Mouse (Mus musculus) MEL (cell line): Measurements from ENCODE around the gene Nudt13. TPM values are rescaled to one million over a fixed set of nuclear protein-coding genes. Genes with fewer than 3 reads are reported as not detected.

Experiments
- DNase-seq: peaks from one replicate; pipeline ENCODE4 v3.0.0; 2011; ENCODE audit warnings: low read depth, low spot score
- H3K27ac ChIP-seq: 2 replicates; pipeline ENCODE4 v1.5.1; 2012; ENCODE audit warnings: low read depth, mild to moderate bottlenecking, control low read depth, low read length, moderate library complexity; ENCODE audit not compliant: control insufficient read depth
- H3K27me3 ChIP-seq, 2 experiments: fragments of 150-350 bp in 1 of 2; sonication (generic) in 1 of 2; 2 replicates each; pipeline ENCODE4 v1.6.1; 2012; ENCODE audit warnings: low read length in 2 of 2, mild to moderate bottlenecking in 2 of 2, improper control_type of control experiment in 1 of 2, moderate library complexity in 1 of 2; ENCODE audit not compliant: insufficient read depth in 2 of 2, control insufficient read depth in 1 of 2
- H3K36me3 ChIP-seq, 2 experiments: 2 replicates each; pipeline ENCODE4 v1.6.1; 2012 to 2014; ENCODE audit warnings: low read length in 2 of 2, improper control_type of control experiment in 1 of 2, inconsistent platforms in 1 of 2, mild to moderate bottlenecking in 1 of 2; ENCODE audit not compliant: insufficient read depth in 2 of 2, control insufficient read depth in 1 of 2
- H3K4me1 ChIP-seq, 2 experiments: fragments of 150-350 bp in 1 of 2; sonication (generic) in 1 of 2; 2 replicates each; pipeline ENCODE4 v1.6.1; 2012; ENCODE audit warnings: low read length in 2 of 2, improper control_type of control experiment in 1 of 2, mild to moderate bottlenecking in 1 of 2; ENCODE audit not compliant: insufficient read depth in 2 of 2, control insufficient read depth in 1 of 2
- H3K4me3 ChIP-seq, 2 experiments: fragments of 150-350 bp in 1 of 2; sonication (generic) in 1 of 2; 2 replicates each; pipeline ENCODE4 v1.5.1; 2012; ENCODE audit warnings: low read depth in 2 of 2, low read length in 2 of 2, mild to moderate bottlenecking in 2 of 2, moderate library complexity in 2 of 2, control low read depth in 1 of 2, improper control_type of control experiment in 1 of 2; ENCODE audit not compliant: control insufficient read depth in 1 of 2, insufficient read depth in 1 of 2
- H3K79me2 ChIP-seq: 2 replicates; pipeline ENCODE4 v1.6.1; 2012; ENCODE audit warnings: mild to moderate bottlenecking, low read length, moderate library complexity; ENCODE audit not compliant: control insufficient read depth, poor library complexity, insufficient read depth
- H3K9ac ChIP-seq: 2 replicates; pipeline ENCODE4 v1.6.1; 2012; ENCODE audit warnings: low read depth, mild to moderate bottlenecking, control low read depth, low read length, moderate library complexity; ENCODE audit not compliant: control insufficient read depth, poor library complexity, severe bottlenecking
- H3K9me3 ChIP-seq: fragments of 150-350 bp; sonication (generic); replicated peaks from 2 replicates; pipeline ENCODE4 v1.6.1; 2012; ENCODE audit warnings: mild to moderate bottlenecking, low read length, improper control_type of control experiment, moderate library complexity; ENCODE audit not compliant: insufficient read depth
- BHLHE40 ChIP-seq: IDR thresholded peaks from 2 replicates; pipeline ENCODE4 v1.6.1; 2012; ENCODE audit warnings: low read depth, mild to moderate bottlenecking, inconsistent platforms, low read length, improper control_type of control experiment, borderline replicate concordance
- CHD1 ChIP-seq: IDR thresholded peaks from 2 replicates; pipeline ENCODE4 v1.6.1; 2012; ENCODE audit warnings: low read depth, mild to moderate bottlenecking, inconsistent platforms, low read length, improper control_type of control experiment
- CHD2 ChIP-seq: IDR thresholded peaks from 2 replicates; pipeline ENCODE4 v1.6.1; 2011; ENCODE audit warnings: low read length, improper control_type of control experiment
- E2F4 ChIP-seq: IDR thresholded peaks from 2 replicates; pipeline ENCODE4 v1.6.1; 2011; ENCODE audit warnings: low read depth, low read length, improper control_type of control experiment, borderline replicate concordance
- EP300 ChIP-seq, 2 experiments: IDR thresholded peaks; 2 replicates each; pipeline ENCODE4 v1.6.1; 2011; ENCODE audit warnings: improper control_type of control experiment in 2 of 2, low read length in 2 of 2, low read depth in 1 of 2, mild to moderate bottlenecking in 1 of 2
- ETS1 ChIP-seq: IDR thresholded peaks from 2 replicates; pipeline ENCODE4 v1.6.1; 2012; ENCODE audit warnings: low read depth, mild to moderate bottlenecking, inconsistent platforms, low read length, improper control_type of control experiment, moderate library complexity
- GABPA ChIP-seq: IDR thresholded peaks from 2 replicates; pipeline ENCODE4 v1.6.1; 2012; ENCODE audit warnings: low read depth, mild to moderate bottlenecking, inconsistent platforms, low read length, improper control_type of control experiment, moderate library complexity
- GATA1 ChIP-seq: IDR thresholded peaks from 2 replicates; pipeline ENCODE4 v1.6.1; 2011; ENCODE audit warnings: low read depth, low read length, improper control_type of control experiment
- HCFC1 ChIP-seq: IDR thresholded peaks from 2 replicates; pipeline ENCODE4 v1.6.1; 2012; ENCODE audit warnings: low read depth, mild to moderate bottlenecking, inconsistent platforms, low read length, improper control_type of control experiment, moderate library complexity
- JUND ChIP-seq: IDR thresholded peaks from 2 replicates; pipeline ENCODE4 v1.6.1; 2011; ENCODE audit warnings: low read depth, mild to moderate bottlenecking, improper control_type of control experiment, low read length
- KAT2A ChIP-seq: conservative IDR thresholded peaks from 2 replicates; pipeline ENCODE4 v1.6.1; 2012; ENCODE audit warnings: low read depth, low read length, improper control_type of control experiment, inconsistent platforms
- MAZ ChIP-seq: IDR thresholded peaks from 2 replicates; pipeline ENCODE4 v1.6.1; 2012; ENCODE audit warnings: low read depth, mild to moderate bottlenecking, inconsistent platforms, low read length, improper control_type of control experiment
- MEF2A ChIP-seq: IDR thresholded peaks from 2 replicates; pipeline ENCODE4 v1.6.1; 2014; ENCODE audit warnings: low read depth, mild to moderate bottlenecking, inconsistent platforms, low read length, improper control_type of control experiment; ENCODE audit not compliant: poor library complexity, insufficient replicate concordance, severe bottlenecking; ENCODE audit errors: extremely low read depth
- MYB ChIP-seq: IDR thresholded peaks from 2 replicates; pipeline ENCODE4 v1.6.1; 2011; ENCODE audit warnings: mild to moderate bottlenecking, low read depth, low read length, improper control_type of control experiment
- MYC ChIP-seq: IDR thresholded peaks from 2 replicates; pipeline ENCODE4 v1.6.1; 2011; ENCODE audit warnings: low read depth, mild to moderate bottlenecking, low read length, improper control_type of control experiment, moderate library complexity
- NELFE ChIP-seq: IDR thresholded peaks from 2 replicates; pipeline ENCODE4 v1.6.1; 2011; ENCODE audit warnings: low read depth, low read length, improper control_type of control experiment
- NRF1 ChIP-seq: IDR thresholded peaks from 2 replicates; pipeline ENCODE4 v1.6.1; 2014; ENCODE audit warnings: low read depth, mild to moderate bottlenecking, inconsistent platforms, low read length, improper control_type of control experiment, moderate library complexity; ENCODE audit not compliant: poor library complexity, insufficient read depth, severe bottlenecking
- RAD21 ChIP-seq: IDR thresholded peaks from 2 replicates; pipeline ENCODE4 v1.6.1; 2011; ENCODE audit warnings: mild to moderate bottlenecking, low read depth, low read length, improper control_type of control experiment
- SIN3A ChIP-seq: IDR thresholded peaks from 2 replicates; pipeline ENCODE4 v1.6.1; 2012; ENCODE audit warnings: low read length, improper control_type of control experiment, inconsistent platforms
- SMC3 ChIP-seq: IDR thresholded peaks from 2 replicates; pipeline ENCODE4 v1.6.1; 2011; ENCODE audit warnings: low read depth, low read length, improper control_type of control experiment
- TAL1 ChIP-seq: IDR thresholded peaks from 2 replicates; pipeline ENCODE4 v1.6.1; 2012; ENCODE audit warnings: mild to moderate bottlenecking, inconsistent platforms, low read length, moderate library complexity, mixed read lengths
- TBP ChIP-seq: IDR thresholded peaks from 2 replicates; pipeline ENCODE4 v1.8.0; 2011; ENCODE audit warnings: low read depth, low read length, improper control_type of control experiment
- TCF12 ChIP-seq: IDR thresholded peaks from 2 replicates; pipeline ENCODE4 v1.6.1; 2014; ENCODE audit warnings: low read depth, mild to moderate bottlenecking, inconsistent platforms, low read length, improper control_type of control experiment, moderate library complexity
- UBTF ChIP-seq: IDR thresholded peaks from 2 replicates; pipeline ENCODE4 v1.6.1; 2012; ENCODE audit warnings: low read depth, mild to moderate bottlenecking, inconsistent platforms, low read length, improper control_type of control experiment, moderate library complexity, borderline replicate concordance; ENCODE audit not compliant: insufficient read depth
- ZC3H11A ChIP-seq: IDR thresholded peaks from 2 replicates; pipeline ENCODE4 v1.6.1; 2012; ENCODE audit warnings: low read depth, mild to moderate bottlenecking, inconsistent platforms, low read length, improper control_type of control experiment
- ZKSCAN1 ChIP-seq: IDR thresholded peaks from 2 replicates; pipeline ENCODE4 v1.6.1; 2012; ENCODE audit warnings: low read depth, mild to moderate bottlenecking, inconsistent platforms, low read length, improper control_type of control experiment, moderate library complexity
- ZMIZ1 ChIP-seq: IDR thresholded peaks from 2 replicates; pipeline ENCODE4 v1.6.1; 2012; ENCODE audit warnings: low read depth, mild to moderate bottlenecking, inconsistent platforms, low read length, improper control_type of control experiment, moderate library complexity
- ZNF384 ChIP-seq: IDR thresholded peaks from 2 replicates; pipeline ENCODE4 v1.6.1; 2012; ENCODE audit warnings: low read depth, mild to moderate bottlenecking, inconsistent platforms, low read length, improper control_type of control experiment
- polyA plus RNA-seq, 2 experiments: library from polyadenylated mRNA; stranded (reverse) in 1 of 2; unstranded in 1 of 2; fragments of >175 nt in 1 of 2; fragments of >200 nt in 1 of 2; gene quantifications; 2 replicates each; pipeline versions ENCODE4 v1.2.1 to v1.2.4; 2012; ENCODE audit warnings: low replicate concordance in 2 of 2, low read depth in 1 of 2; ENCODE audit not compliant: insufficient read length in 2 of 2, insufficient read depth in 1 of 2, missing spikeins in 1 of 2
- total RNA-seq: library from RNA; depleted of rRNA; stranded (reverse); fragments of 300-350 nt; gene quantifications from 2 replicates; pipeline ENCODE4 v1.2.3, GENCODE M21; 2012

Gene Nudt13
- total and polyA plus RNA-seq, 3 experiments: 9.9 to 12.3 TPM; not detected in 1

GRCm38 (mm10) chr14:20294117-20294892 lies at the start of gene Nudt13 (continued):
- no peak; the same call in 1 of the 2 replicates for TF ChIP-seq GABPA
- TF ChIP-seq E2F4: no peak
- TF ChIP-seq ZNF384: no peak
- no peak for TF ChIP-seq ZKSCAN1

- peaks cover 0 to 7% of the 10 kb centered on the region in 2 experiments; a peak in 3 of 4 replicates for H3K27me3 ChIP-seq
These were observed 49.2 kb upstream of the Nudt13 start for GRCm38 (mm10) chr14:20245318-20245717.

GRCm38 (mm10) chr14:20245861-20246260 lies 48.6 kb upstream of the Nudt13 start:
- H3K27me3 ChIP-seq: peaks cover 0 to 6% of the 10 kb centered on the region in 2 experiments; a peak in 3 of 4 replicates
- H3K27ac ChIP-seq: no peak overlapping the region
- H3K79me2 ChIP-seq: no peaks in the 10 kb centered on the region
- no peak for TF ChIP-seq ETS1
- TF ChIP-seq RAD21: no peak
- TF ChIP-seq ZC3H11A: no peak
- no peak for TF ChIP-seq ZNF384
- no peak for TF ChIP-seq ZMIZ1
- TF ChIP-seq BHLHE40: no peak
- TF ChIP-seq EP300 (IDR thresholded peaks at IDR 0.05; ENCODE audit: low read depth in 1 of 2, low read length in 2 of 2): no peak
- no peak for TF ChIP-seq JUND
- no peak for TF ChIP-seq UBTF
- TF ChIP-seq CHD1: no peak
- TF ChIP-seq HCFC1: no peak
- no peak for TF ChIP-seq NELFE
- no peak for TF ChIP-seq E2F4
- TF ChIP-seq TBP: no peak
- TF ChIP-seq GATA1: no peak
- TF ChIP-seq MYC: no peak
- TF ChIP-seq SMC3: no peak
- TF ChIP-seq MEF2A: no peak
- TF ChIP-seq NRF1: no peak
- TF ChIP-seq SIN3A: no peak
- H3K9ac ChIP-seq: no peak overlapping the region
- no peaks in the 10 kb centered on the region for H3K9me3 ChIP-seq
- no peak for DNase-seq
- no peaks in the 10 kb centered on the region for H3K4me1 ChIP-seq
- H3K4me3 ChIP-seq: no peak overlapping the region
- H3K36me3 ChIP-seq: no peaks in the 10 kb centered on the region

More at GRCm38 (mm10) chr14:20245318-20245717, 49.2 kb upstream of the Nudt13 start:
- TF ChIP-seq RAD21: no peak
- no peak for TF ChIP-seq NELFE
- TF ChIP-seq TAL1: no peak
- no peak for TF ChIP-seq TCF12
- no peak for TF ChIP-seq KAT2A
- no peak for TF ChIP-seq ZMIZ1
- TF ChIP-seq MYB: no peak
- no peak for TF ChIP-seq ZKSCAN1
- TF ChIP-seq CHD2: no peak
- TF ChIP-seq BHLHE40: no peak
- no peak for TF ChIP-seq MAZ
- TF ChIP-seq ETS1: no peak
- TF ChIP-seq TBP: no peak
- Histone ChIP-seq H3K27ac (no peak overlapping the region), H3K9me3 (no peaks in the 10 kb centered on the region), H3K79me2 (no peaks in the 10 kb centered on the region), H3K36me3 (no peaks in the 10 kb centered on the region), H3K4me1 (no peaks in the 10 kb centered on the region), H3K4me3 (no peak overlapping the region), H3K9ac (no peak overlapping the region)
- DNase-seq: no peak
